Mouse (Mus musculus) stomach, postnatal 0 days (tissue): ENCODE measurements around the gene Tjap1.

Experiments used
- CTCF ChIP-seq: IDR thresholded peaks from 2 replicates; pipeline ENCODE4 v1.5.1; 2016; ENCODE audit warnings: antibody characterized with exemption, low read depth, mild to moderate bottlenecking, moderate library complexity
- EP300 ChIP-seq: optimal IDR thresholded peaks from 2 replicates; pipeline ENCODE3; 2016; ENCODE audit warnings: antibody characterized with exemption

DNA sequence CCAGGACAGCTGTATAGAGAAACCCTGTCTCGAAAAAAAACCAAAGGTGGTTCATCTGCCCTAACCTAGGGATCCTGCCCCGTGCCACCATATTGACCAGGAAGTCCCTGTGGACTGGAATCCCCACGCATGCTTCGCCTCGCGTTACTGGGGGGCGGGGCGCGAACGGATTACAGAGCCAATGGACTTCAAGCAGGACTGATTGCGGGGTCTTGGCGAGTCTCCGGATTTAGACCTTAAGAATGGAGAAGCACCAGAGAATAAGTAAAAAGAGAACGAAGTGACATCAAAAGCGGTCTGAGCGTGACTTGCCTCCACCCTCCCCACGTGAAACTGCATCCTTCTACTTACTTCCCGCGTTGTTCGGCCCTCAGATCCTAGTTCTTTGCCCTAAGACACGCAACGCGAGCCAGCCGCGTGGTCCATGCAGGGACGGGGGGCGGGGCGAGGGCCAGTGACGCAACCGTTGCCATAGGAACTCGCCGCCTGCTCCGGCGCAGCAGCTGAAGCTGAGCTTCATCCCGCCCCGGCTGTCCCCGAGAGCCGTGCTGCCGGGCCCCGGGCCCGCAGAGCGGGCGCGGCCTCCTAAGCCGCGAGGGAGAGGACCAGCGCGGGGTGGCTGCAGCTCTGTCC, 29.3 kb downstream of the Tjap1 start, which contains the start of gene Lrrc73:
- TF ChIP-seq CTCF (no peak), EP300 (no peak)
